Mouse (Mus musculus): ENCODE results near the gene Pxmp4. TPM values are rescaled to one million over a fixed set of nuclear protein-coding genes. Genes with fewer than 3 reads are reported as not detected.

Pxmp4 gene
- polyA plus RNA-seq, 1 experiment: 8.5 TPM

GRCm38 (mm10) chr2:154551476-154551875, 52.0 kb downstream of the Pxmp4 start, which contains the start of gene Actl10:
Gene Actl10 (plus strand): TSS chr2:154551776.
- peaks cover 29% of the 10 kb centered on the region for H3K4me1 ChIP-seq
- TF ChIP-seq GATA1 (IDR thresholded peaks at IDR 0.05; ENCODE audit: borderline replicate concordance, low read length): no peak
- no peaks in the 10 kb centered on the region for H3K9me3 ChIP-seq
- H3K4me3 ChIP-seq (replicated peaks): no peak within 1 kb of the TSS
- peaks cover 29% of the 10 kb centered on the region for H3K27me3 ChIP-seq (replicated peaks)
- peaks cover 46% of the 10 kb centered on the region for H3K36me3 ChIP-seq (replicated peaks; ENCODE audit: low read length)

- Histone ChIP-seq H3K9me3 (no peaks in the 10 kb centered on the region), H3K27me3 (replicated peaks) (peaks cover 29% of the 10 kb centered on the region), H3K4me3 (replicated peaks) (no peak overlapping the region), H3K36me3 (replicated peaks; ENCODE audit: low read length) (peaks cover 50% of the 10 kb centered on the region), H3K4me1 (peaks cover 29% of the 10 kb centered on the region)
- TF ChIP-seq FLI1 (IDR thresholded peaks at IDR 0.05; ENCODE audit: low read length): no peak
- no peak for TF ChIP-seq GATA1 (IDR thresholded peaks at IDR 0.05; ENCODE audit: borderline replicate concordance, low read length)
Measured at GRCm38 (mm10) chr2:154550937-154551336, 52.6 kb downstream of the Pxmp4 start.

- peak overlapping the region; percentile 90 for H3K4me3 ChIP-seq (replicated peaks)
- peaks cover 31% of the 10 kb centered on the region for H3K4me1 ChIP-seq
- no peaks in the 10 kb centered on the region for H3K9me3 ChIP-seq
- peaks cover 51% of the 10 kb centered on the region for H3K36me3 ChIP-seq (replicated peaks; ENCODE audit: low read length)
- TF ChIP-seq FLI1 (IDR thresholded peaks at IDR 0.05; ENCODE audit: low read length) (no peak), GATA1 (IDR thresholded peaks at IDR 0.05; ENCODE audit: borderline replicate concordance, low read length) (no peak)
- H3K27me3 ChIP-seq (replicated peaks): peaks cover 28% of the 10 kb centered on the region
Measured at GRCm38 (mm10) chr2:154549886-154550189, 53.7 kb downstream of the Pxmp4 start.

- H3K36me3 ChIP-seq (replicated peaks; ENCODE audit: low read length): peaks cover 49% of the 10 kb centered on the region
- H3K4me3 ChIP-seq (replicated peaks): peak overlapping the region; percentile 90
- H3K4me1 ChIP-seq: peaks cover 31% of the 10 kb centered on the region
- no peak for TF ChIP-seq FLI1 (IDR thresholded peaks at IDR 0.05; ENCODE audit: low read length)
- H3K27me3 ChIP-seq (replicated peaks): peaks cover 28% of the 10 kb centered on the region
- H3K9me3 ChIP-seq: no peaks in the 10 kb centered on the region
Measured at GRCm38 (mm10) chr2:154549127-154549885, 54.2 kb downstream of the Pxmp4 start.

- no peak for TF ChIP-seq GATA1 (IDR thresholded peaks at IDR 0.05; ENCODE audit: borderline replicate concordance, low read length)
- no peak for TF ChIP-seq FLI1 (IDR thresholded peaks at IDR 0.05; ENCODE audit: low read length)
- H3K4me3 ChIP-seq (replicated peaks): peak overlapping the region; percentile 90
Measured at GRCm38 (mm10) chr2:154548688-154549087, 54.8 kb downstream of the Pxmp4 start.

GRCm38 (mm10) chr2:154546711-154547110, 56.8 kb downstream of the Pxmp4 start, which contains the start of gene 1700003F12Rik:
Gene 1700003F12Rik (plus strand): TSS chr2:154547085.
- Histone ChIP-seq H3K36me3 (replicated peaks; ENCODE audit: low read length) (peaks cover 36% of the 10 kb centered on the region), H3K27me3 (replicated peaks) (peaks cover 19% of the 10 kb centered on the region), H3K4me3 (replicated peaks) (no peak within 1 kb of the TSS), H3K4me1 (peaks cover 22% of the 10 kb centered on the region), H3K9me3 (no peaks in the 10 kb centered on the region)
- TF ChIP-seq FLI1 (IDR thresholded peaks at IDR 0.05; ENCODE audit: low read length) (no peak), GATA1 (IDR thresholded peaks at IDR 0.05; ENCODE audit: borderline replicate concordance, low read length) (no peak)

More at GRCm38 (mm10) chr2:154548688-154549087, 54.8 kb downstream of the Pxmp4 start:
- peaks cover 45% of the 10 kb centered on the region for H3K36me3 ChIP-seq (replicated peaks; ENCODE audit: low read length)
- H3K4me1 ChIP-seq: peaks cover 31% of the 10 kb centered on the region
- H3K9me3 ChIP-seq: no peaks in the 10 kb centered on the region
- peaks cover 28% of the 10 kb centered on the region for H3K27me3 ChIP-seq (replicated peaks)

GRCm38 (mm10) chr2:154543567-154544347, 59.8 kb downstream of the Pxmp4 start:
- peaks cover 3% of the 10 kb centered on the region for H3K27me3 ChIP-seq (replicated peaks)
- H3K9me3 ChIP-seq: no peaks in the 10 kb centered on the region
- peaks cover 53% of the 10 kb centered on the region for H3K36me3 ChIP-seq (replicated peaks; ENCODE audit: low read length)
- H3K4me1 ChIP-seq: peaks cover 16% of the 10 kb centered on the region
- H3K4me3 ChIP-seq (replicated peaks): no peak overlapping the region
- TF ChIP-seq FLI1 (IDR thresholded peaks at IDR 0.05; ENCODE audit: low read length) (no peak), GATA1 (IDR thresholded peaks at IDR 0.05; ENCODE audit: borderline replicate concordance, low read length) (no peak)

- Histone ChIP-seq H3K4me3 (replicated peaks) (no peak overlapping the region), H3K9me3 (no peaks in the 10 kb centered on the region), H3K36me3 (replicated peaks; ENCODE audit: low read length) (peaks cover 64% of the 10 kb centered on the region), H3K27me3 (replicated peaks) (no peaks in the 10 kb centered on the region), H3K4me1 (peaks cover 24% of the 10 kb centered on the region)
- no peak for TF ChIP-seq GATA1 (IDR thresholded peaks at IDR 0.05; ENCODE audit: borderline replicate concordance, low read length)
- TF ChIP-seq FLI1 (IDR thresholded peaks at IDR 0.05; ENCODE audit: low read length): no peak
Measured at GRCm38 (mm10) chr2:154541630-154542029, 61.9 kb downstream of the Pxmp4 start.

GRCm38 (mm10) chr2:154539720-154540119, 63.8 kb downstream of the Pxmp4 start:
- no peak overlapping the region for H3K4me3 ChIP-seq (replicated peaks)
- no peaks in the 10 kb centered on the region for H3K9me3 ChIP-seq
- H3K4me1 ChIP-seq: peaks cover 25% of the 10 kb centered on the region
- no peak for TF ChIP-seq FLI1 (IDR thresholded peaks at IDR 0.05; ENCODE audit: low read length)
- no peak for TF ChIP-seq GATA1 (IDR thresholded peaks at IDR 0.05; ENCODE audit: borderline replicate concordance, low read length)
- H3K27me3 ChIP-seq (replicated peaks): no peaks in the 10 kb centered on the region
- H3K36me3 ChIP-seq (replicated peaks; ENCODE audit: low read length): peaks cover 67% of the 10 kb centered on the region

- peaks cover 75% of the 10 kb centered on the region for H3K36me3 ChIP-seq (replicated peaks; ENCODE audit: low read length)
- peaks cover 27% of the 10 kb centered on the region for H3K4me1 ChIP-seq
- no peak overlapping the region for H3K4me3 ChIP-seq (replicated peaks)
- no peaks in the 10 kb centered on the region for H3K9me3 ChIP-seq
- TF ChIP-seq FLI1 (IDR thresholded peaks at IDR 0.05; ENCODE audit: low read length): no peak
- no peak for TF ChIP-seq GATA1 (IDR thresholded peaks at IDR 0.05; ENCODE audit: borderline replicate concordance, low read length)
- no peaks in the 10 kb centered on the region for H3K27me3 ChIP-seq (replicated peaks)
Measured at GRCm38 (mm10) chr2:154538710-154539109, 64.8 kb downstream of the Pxmp4 start.

Data from megakaryocyte, embryonic 14.5 days (primary cell).